Mouse (Mus musculus): ENCODE measurements around the gene Fkbp11. TPM values are rescaled to one million over a fixed set of nuclear protein-coding genes. Genes with fewer than 3 reads are reported as not detected.
"Not testable (repeated sequence)": the region's sequence is repeated elsewhere in the genome, so short reads cannot be mapped to it uniquely, and the experiment has no call there.

The Fkbp11 gene
- total RNA-seq (2021) = 7.2 and 7.7 TPM in 2 replicates
- long read RNA-seq, experiment 1, transcript Fkbp11-201 (6 exons, 734 nt) = major isoform, 10 of 10 reads
- long read RNA-seq, experiment 1, partial matches to known transcripts = 0 of 10 reads
- long read RNA-seq, experiment 1, other reads (novel, unspliced or antisense) = 0 of 10 reads
- long read RNA-seq, experiment 2, transcript Fkbp11-201 (6 exons, 734 nt) = major isoform, 8 of 8 reads
- long read RNA-seq, experiment 2, partial matches to known transcripts = 0 of 8 reads
- long read RNA-seq, experiment 2, other reads (novel, unspliced or antisense) = 0 of 8 reads

- DNase-seq = peak; percentile 80
Measured at GRCm38 (mm10) chr15:98727443-98728321, at the start of gene Fkbp11. Fkbp11 (minus strand) TSS chr15:98728198.

- peak; percentile 51 for DNase-seq
Measured at GRCm38 (mm10) chr15:98777762-98778161, 49.8 kb upstream of the Fkbp11 start, which contains the start of gene Wnt10b. Wnt10b (minus strand) TSS chr15:98778150.

GRCm38 (mm10) chr15:98777005-98777616, 49.1 kb upstream of the Fkbp11 start:
- DNase-seq = no peak

GRCm38 (mm10) chr15:98776280-98777004, 48.4 kb upstream of the Fkbp11 start:
- DNase-seq = peak; percentile 50

- DNase-seq = no peak
Measured at GRCm38 (mm10) chr15:98775533-98775932, 47.5 kb upstream of the Fkbp11 start.

- no peak for DNase-seq
Measured at GRCm38 (mm10) chr15:98774096-98774495, 46.1 kb upstream of the Fkbp11 start.

- peak; percentile 47 for DNase-seq
Measured at GRCm38 (mm10) chr15:98772511-98773211, 44.7 kb upstream of the Fkbp11 start.

GRCm38 (mm10) chr15:98771813-98772425, 43.9 kb upstream of the Fkbp11 start:
- no peak for DNase-seq

- no peak for DNase-seq
Measured at GRCm38 (mm10) chr15:98768259-98768658, 40.3 kb upstream of the Fkbp11 start.

- DNase-seq = peak; percentile 52
Measured at GRCm38 (mm10) chr15:98765929-98766328, 37.9 kb upstream of the Fkbp11 start.

GRCm38 (mm10) chr15:98762670-98763529, 34.9 kb upstream of the Fkbp11 start, which contains the start of gene Arf3:
Arf3 (minus strand) TSS chr15:98763214.
- peak; percentile 98 for DNase-seq

GRCm38 (mm10) chr15:98762201-98762621, 34.2 kb upstream of the Fkbp11 start:
- peak; percentile 92 for DNase-seq

GRCm38 (mm10) chr15:98754125-98754524, 26.1 kb upstream of the Fkbp11 start:
- no peak for DNase-seq

GRCm38 (mm10) chr15:98753021-98753423, 25.0 kb upstream of the Fkbp11 start:
- peak; percentile 22 for DNase-seq

GRCm38 (mm10) chr15:98749093-98749492, 21.1 kb upstream of the Fkbp11 start:
- no peak for DNase-seq

- no peak for DNase-seq
Measured at GRCm38 (mm10) chr15:98747296-98747695, 19.3 kb upstream of the Fkbp11 start.

- no peak for DNase-seq
Measured at GRCm38 (mm10) chr15:98746344-98746965, 18.5 kb upstream of the Fkbp11 start.

- not testable (repeated sequence) for DNase-seq
Measured at GRCm38 (mm10) chr15:98743863-98744262, 15.9 kb upstream of the Fkbp11 start.

- no peak for DNase-seq
Measured at GRCm38 (mm10) chr15:98742766-98743428, 14.9 kb upstream of the Fkbp11 start.
